Mouse (Mus musculus): ENCODE measurements around the gene Ints13. TPM values are rescaled to one million over a fixed set of nuclear protein-coding genes. Genes with fewer than 3 reads are reported as not detected.

Gene Ints13
- total RNA-seq, 2 experiments from 2014 or later = 37.6 to 41.0 TPM

DNA sequence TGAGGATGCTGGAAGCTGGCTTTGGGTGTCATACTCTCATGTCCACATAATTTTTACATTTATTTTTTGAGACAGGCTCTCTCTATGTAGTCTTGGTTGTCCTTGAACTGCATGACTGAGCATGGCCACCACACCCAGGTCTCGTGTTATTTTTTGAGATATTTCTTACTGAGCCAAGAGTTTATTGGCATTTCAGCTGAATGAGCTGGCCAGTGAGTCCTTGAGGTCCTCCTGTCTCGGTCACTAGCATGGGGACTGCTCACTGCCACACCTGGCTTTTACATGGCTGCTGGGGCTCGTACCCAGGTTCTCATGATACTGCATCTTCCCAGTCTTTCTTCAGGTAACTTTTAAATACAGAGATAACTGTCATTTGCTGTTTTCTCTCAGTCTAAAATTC is 37.2 kb downstream of the Ints13 start:
- no peak for DNase-seq (ENCODE audit: low spot score in 2 of 2)

DNA sequence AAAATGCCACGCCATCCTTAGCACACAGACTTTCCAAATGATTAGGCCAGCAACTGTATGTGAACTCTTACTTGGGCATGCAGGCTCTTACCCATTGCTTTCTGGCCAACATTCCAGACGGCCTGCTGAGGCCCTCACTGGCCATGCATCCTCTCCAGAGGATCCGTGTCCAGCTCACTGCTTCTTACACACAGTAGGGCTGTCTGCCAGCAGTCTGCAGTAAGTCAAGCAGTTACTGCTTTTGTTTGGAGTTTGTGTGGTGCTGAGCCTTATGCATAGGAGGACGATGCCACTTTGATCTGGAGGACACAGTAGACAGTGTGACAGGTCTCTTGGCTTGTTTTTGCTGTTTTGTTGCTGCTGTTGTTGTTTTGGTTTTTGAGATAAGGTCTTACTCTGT is 39.0 kb downstream of the Ints13 start:
- DNase-seq (ENCODE audit: low spot score in 2 of 2) = no peak

DNA sequence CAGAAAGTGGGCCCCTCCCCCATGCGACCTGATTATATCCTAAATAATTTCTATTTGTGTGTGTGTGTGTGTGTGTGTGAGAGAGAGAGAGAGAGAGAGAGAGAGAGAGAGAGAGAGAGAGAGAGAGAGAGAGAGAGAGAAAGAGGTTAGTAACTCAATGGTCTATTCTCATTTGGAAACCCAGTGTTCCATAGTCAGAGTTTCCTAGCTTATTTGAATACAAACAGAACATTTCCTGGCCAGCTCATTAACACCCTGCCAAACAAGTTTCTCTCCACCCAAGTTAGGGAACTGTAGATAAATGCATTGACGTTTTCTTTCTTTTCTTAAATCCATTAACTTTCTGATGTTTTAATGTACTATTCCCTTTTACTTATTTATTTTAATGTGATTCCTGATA is 39.6 kb downstream of the Ints13 start:
- DNase-seq (ENCODE audit: low spot score in 2 of 2) = no peak

DNA sequence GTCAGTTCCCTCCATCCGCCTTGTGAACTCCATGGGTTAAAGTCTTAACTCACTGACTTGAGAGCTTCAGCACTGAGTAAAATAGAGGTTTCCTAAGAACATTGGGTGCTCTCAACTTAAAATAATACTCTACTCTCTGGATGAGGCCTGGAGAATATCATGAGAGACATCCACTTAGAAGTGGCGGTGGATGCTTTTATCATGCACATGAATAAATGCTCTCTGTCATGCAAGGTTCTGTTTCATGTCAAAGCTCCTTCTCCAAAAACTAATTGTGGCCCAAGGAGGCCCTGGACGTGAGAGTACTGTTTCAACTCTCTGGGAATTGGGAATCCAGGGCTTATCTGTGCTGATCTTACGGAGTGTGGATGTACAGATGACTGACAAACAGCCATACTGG is 40.5 kb downstream of the Ints13 start:
- DNase-seq (ENCODE audit: low spot score in 2 of 2) = no peak

DNA sequence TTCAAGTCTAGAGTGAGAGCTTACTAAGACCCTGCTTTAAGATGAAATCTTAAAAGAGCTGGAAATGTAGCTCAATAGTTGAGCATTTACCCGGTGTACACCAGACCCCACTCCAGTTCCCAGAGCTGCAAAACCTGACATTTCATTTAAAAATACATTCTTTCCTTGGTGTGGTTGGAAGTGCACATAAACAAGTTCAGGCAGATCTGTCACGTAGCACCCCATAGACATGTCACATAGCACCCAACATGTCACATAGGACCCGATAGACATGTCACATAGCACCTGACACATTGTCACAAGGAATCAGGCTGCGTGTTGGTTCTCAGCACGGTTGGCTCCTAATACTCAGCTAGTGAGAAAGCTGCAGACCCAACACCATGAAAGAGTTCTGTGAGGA is 42.1 kb downstream of the Ints13 start:
- DNase-seq (ENCODE audit: low spot score in 2 of 2) = no peak

DNA sequence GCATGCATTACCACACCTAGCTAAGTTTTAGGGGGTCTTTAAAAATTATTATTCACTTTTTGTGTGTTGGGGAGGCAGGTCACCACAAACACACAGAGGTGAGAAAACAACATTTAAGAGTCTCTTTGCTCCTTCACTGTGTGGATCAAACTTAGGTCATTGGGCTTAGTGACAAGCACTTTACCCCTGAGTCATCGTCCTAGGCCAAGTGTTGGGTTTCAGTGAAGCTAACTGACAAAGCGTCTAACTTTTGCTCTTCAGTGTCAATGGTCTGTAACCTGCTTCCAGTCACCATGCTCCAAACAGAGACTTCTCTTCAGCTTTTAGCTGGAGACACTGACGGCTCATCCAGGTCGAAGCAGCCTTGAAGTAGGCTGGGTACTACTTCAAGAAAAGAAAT is 44.5 kb downstream of the Ints13 start:
- DNase-seq (ENCODE audit: low spot score in 2 of 2) = no peak

DNA sequence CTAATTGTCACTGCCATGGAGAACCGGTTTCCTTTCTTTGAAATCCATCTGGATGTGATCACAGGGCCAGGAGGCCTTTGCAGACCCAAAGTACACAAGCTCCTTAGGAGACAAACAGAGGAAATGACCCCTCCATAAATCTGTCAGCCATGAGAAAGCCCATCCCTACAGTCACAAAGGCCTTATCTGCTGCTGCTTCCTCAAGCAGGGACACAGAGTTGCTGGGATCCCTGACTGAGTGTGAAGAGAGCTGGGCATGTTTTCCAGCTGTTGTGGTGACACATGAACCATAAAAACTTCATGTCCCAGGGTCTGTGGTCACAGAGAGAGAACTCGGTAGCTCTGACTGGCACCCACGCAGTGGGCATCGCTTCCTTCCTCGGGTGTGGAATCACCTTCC is 46.9 kb downstream of the Ints13 start:
- no peak for DNase-seq (ENCODE audit: low spot score in 2 of 2)

DNA sequence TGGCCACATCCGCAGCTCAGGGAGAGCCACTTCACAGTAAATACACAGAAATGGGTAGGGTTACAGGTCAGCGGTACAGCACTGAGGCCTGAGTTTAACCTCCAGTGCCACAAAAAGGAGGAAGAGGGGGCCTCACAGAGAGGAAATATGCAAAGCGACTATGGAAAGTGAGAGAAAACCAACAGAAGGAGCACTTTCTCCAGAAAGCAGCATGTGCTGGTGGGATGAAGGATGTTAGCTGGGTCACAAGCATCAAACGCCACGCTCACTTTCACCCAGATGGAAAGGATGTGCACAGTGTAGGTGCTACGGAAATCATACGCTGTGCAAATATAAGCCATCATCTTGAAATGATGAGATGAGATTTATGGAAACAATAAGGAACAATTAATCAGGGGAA is 47.3 kb downstream of the Ints13 start:
- DNase-seq (ENCODE audit: low spot score in 2 of 2) = no peak

DNA sequence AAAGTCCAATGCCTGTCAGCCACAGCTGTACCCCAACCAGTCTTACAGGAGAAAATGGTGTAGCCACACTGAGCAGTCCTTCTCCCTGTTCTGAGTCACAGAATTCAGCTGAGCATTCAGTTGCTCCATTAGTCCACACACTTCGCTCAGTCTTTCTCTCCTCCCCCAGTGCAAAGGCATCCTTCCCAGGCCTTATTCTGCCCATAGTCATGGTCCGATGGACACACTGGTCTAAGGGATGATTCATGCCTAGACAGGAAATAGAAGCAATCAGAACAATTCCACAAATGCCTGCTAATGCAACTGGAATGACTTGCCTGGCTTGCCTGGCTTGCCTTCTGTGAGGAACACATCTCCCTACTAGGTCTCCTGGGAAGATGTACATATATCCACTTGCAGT is 50.1 kb downstream of the Ints13 start:
- no peak for DNase-seq (ENCODE audit: low spot score in 2 of 2)

DNA sequence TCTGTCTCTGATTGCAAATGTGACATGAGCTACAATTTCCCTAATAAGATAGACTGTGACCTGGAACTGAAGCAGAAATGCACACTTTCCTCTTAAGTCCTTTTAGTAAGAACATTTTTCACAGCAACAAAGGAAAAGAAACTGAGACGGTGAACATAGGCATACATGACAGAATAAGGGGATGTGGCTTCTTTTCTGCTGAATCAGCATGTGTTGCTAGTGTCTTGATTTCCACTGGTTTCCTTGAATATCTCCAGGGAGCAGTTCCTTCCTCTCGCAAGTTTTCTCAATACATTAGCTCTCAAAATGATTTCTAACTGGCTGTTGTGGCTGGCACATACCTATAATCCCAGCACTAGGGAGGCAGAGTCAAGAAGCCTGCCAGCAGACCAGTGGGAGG is 52.1 kb downstream of the Ints13 start:
- DNase-seq (ENCODE audit: low spot score in 2 of 2) = no peak

DNA sequence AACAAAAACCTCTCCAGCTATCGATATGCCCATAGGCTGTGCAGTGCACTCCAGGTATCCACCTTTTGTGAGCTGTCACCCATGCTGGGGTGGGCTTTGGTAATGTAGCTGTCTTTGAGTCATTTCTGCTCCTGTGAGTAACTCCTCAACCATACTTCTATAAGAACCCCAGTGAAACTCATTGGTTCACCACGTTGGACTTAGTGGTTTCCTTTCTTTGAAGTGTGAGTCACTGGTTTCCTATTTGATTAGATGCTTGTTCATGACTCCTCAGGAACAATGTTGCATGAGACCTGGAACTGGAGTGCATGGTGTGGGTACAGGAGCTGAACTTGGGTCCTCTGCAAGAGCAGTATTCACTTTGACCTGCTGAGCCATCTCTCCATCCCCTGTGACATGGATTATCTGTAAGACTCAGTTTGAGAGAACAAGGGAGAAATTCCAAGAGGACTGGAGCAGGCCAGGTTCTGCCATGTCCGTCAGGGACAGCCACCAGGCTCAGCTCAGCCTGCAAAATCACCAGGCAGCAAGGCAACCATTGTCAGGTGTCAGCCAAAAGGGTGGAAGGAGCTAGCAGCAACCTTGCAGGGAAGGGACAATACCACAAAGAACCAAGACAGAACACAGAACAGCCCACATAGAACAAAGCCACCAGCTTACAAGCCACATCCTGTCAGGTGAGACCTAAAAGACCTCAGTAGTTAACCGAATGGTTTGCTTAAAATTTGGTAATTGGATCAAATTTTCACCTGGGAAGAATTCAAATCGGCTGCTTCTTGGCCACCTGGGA is 56.0 kb downstream of the Ints13 start:
- no peak for DNase-seq (ENCODE audit: low spot score in 2 of 2)

DNA sequence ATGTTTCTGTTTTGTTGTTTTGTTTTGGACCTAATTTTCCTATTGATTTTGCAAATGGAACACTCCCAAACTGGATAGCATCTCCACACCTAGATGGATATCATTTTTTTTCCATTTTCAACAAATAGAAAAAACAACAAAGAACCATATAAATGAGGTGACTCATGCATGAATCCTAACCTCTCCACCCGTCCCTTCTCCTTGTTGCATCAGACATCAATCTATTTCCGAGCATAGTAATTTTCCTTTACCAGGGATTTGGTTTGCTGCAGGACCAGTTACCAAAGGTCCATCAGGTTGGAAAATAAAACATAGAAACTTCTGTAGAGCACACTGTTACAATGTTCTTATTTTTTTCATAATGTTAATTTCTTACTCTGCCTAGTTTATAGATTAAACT is 58.6 kb downstream of the Ints13 start:
- DNase-seq (ENCODE audit: low spot score in 2 of 2) = no peak

DNA sequence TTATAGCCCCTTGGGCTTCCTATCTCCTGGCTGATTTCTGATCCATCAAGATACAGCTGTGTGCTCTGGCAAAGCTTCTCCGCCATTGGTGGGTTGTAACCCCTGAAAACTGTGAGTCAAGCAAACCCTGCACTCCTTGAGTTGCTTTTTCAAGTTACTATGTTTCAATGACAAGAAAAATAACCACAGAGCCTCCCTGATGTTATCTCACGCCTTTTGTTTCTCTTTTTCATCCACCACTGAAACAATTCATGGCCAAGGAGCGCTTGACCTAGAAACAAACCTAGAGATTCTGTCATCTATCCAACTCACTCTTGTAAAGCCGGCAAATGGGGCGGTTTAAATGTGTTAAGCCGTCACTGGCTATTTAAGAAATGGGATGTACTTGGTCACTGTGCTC is 61.7 kb downstream of the Ints13 start:
- no peak for DNase-seq (ENCODE audit: low spot score in 2 of 2)

DNA sequence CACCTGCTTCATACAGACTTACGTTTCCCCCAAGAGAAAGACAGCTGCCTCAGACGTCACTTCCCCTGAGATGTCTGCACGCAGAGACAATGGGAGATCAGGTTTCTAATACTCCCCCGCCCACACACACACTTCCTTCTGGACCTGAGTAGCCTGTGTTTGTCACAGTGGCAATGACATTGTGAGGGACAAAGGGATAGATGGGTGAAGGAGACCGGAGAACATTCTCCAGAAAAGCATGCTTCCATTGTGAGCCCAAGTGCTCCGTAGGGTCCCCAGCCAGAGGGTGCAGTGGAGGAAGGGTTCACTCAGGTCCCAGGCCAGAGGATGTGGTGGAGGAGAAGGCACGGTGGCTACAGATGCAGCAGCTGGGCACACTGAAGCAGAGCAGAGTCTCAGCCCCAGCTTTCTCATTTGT is 63.1 kb downstream of the Ints13 start:
- DNase-seq (ENCODE audit: low spot score in 2 of 2) = no peak

DNA sequence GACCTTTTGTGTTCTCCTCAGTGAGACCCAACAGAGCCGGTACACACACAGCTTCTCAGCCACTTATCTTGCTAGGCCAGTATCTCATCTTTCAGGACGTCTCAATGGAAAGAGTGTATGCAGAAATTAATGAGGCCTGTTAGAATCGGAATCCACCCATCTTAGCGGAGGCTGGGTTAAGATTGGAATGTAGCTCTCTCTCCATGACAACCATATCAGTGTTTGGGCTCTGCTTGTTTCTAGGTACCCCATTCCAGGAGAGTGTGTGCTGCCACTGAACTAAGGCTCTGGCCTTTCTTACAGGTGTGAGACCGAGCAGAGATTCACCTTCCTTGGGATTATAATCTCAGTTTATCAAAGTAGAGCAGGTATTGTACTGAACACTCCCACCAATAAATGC is 63.7 kb downstream of the Ints13 start:
- no peak for DNase-seq (ENCODE audit: low spot score in 2 of 2)

DNA sequence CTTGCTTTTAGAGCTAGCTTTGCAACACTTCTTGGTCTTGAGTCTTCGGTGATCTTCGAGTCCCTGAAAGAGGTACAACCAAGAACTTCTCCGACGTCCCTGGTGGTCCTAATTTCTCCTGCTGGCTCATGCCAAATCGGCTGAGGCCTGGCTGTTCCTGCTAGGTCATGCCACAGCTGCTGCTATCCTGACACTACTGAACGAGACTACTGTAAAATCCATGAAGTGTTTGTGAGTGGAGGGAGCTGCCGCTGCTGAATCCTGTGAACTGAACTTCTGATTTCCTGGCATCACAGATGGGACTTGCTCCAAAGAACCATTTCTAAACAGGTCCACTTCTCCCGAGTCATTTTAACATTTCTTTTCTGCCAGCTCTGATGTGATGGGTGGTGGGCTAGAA is 64.3 kb downstream of the Ints13 start:
- DNase-seq (ENCODE audit: low spot score in 2 of 2) = no peak

DNA sequence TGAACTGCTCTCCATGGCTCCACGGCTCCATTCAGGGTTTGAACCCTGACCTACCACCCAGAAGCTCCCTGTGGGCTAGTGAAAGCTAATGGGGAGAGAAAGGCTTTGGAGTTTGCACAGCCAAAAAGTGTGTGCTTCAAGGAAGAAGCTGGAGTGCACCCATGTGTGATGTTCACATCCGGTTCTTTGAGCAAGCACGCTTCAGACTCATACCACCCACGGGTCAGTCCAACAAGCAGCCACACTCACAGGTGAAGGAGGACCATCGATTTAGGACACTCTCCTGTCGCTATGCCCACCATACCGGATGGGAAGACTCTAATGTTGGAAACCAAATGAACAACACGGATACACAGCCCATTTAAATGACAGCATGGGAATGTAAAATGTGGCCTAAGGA is 66.1 kb downstream of the Ints13 start:
- DNase-seq (ENCODE audit: low spot score in 2 of 2) = no peak

DNA sequence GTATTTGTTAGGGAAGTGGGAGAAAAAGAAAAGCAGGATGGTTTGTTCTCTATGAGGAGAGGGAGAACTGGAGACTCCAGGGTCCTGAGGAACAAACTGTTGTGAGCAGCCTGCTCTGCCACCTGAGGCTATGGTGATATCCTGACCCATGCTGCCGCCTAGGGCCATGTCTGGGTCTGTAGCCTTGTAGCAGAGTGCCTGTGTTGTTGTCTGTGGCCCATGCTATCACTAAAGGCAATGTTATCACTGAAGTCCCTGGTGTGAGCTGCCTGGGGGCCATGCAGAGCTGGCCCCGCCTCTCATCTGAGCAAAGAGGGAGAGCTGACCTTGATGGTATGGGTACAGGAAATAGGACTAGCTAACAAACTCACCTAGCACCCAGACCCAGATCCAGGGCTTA is 67.7 kb downstream of the Ints13 start:
- no peak for DNase-seq (ENCODE audit: low spot score in 2 of 2)

DNA sequence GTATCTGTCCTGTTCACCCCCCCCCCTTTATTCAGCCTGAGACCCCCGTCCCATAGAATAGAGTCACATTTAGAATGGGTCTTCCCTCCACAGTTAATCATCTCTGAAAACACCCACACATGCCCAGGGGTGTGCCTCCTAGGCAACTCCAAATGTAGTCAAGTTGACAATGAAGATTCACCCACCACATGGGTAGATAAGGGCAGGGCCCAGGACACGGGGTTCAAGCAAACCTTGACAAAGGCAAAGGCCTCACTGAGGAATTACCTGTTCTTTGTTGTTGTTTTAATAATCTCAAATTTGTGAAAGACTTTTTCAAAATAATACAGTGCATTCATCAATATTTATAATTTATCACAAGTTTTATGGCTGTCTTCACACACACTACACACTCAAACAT is 73.2 kb downstream of the Ints13 start:
- no peak for DNase-seq (ENCODE audit: low spot score in 2 of 2)

DNA sequence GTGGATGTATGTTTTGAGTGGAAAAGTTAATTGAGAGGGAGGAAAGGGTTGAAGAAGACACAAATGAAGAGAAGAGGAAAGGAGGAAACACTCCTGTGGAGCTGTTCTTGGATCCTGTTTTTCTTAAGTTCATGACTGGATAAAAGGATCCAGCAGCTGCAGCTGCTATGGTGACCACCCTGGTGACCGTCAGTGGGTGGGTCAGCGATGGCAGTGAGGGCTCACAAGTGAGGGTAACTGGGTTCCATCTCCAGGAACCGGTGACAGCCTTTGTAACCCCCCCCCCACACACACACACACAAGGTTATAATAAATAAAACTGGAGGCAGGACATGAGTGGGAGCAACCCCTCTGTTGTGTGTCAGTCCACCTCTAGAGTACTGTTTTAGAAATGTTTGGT is 74.8 kb downstream of the Ints13 start:
- no peak for DNase-seq (ENCODE audit: low spot score in 2 of 2)

DNA sequence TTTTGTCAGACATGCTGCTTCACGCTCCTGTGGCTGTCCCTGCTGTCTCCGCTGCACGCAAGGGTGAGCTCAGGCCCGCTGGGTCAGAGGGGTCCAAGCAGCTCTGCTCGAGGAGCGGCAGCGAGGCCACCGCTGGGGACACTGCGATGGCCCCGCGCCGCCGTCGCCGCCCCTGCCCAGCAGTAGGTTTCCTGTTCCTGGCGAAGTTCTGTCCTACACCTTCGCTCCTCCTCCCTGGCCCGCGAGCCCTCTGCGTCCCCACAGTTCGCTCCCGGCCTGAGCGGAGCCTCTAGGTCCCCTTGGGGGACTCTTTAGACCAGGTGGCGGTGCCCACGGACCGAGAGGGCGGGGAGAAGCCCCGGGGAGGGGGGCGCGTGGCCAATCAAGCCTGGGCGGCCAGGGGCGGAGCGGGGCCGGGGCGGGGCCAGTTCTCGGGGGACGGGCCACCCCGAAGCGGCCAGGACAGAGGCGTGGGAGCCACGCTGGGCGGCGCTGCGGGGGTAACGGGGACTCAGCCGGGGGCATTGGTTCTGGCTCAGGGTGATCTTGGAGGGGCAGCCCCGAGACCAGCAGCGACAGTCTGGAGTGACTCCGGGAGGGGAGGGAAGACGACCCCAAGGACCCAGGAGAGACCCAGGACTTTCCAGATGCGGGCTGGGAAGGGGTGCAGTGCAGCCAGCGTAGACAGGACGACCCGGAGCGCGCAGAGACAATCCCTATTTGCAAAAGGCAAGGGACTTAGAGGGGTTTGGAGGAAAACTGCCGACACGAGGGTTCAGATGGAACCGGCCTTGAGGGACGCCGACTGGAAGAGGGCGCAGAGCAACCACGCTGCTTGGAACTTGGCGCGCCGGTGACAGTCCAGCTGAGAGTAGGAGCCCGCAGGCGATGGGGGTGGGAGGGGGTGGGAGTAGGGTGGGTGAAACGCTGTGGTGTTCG is 75.5 kb downstream of the Ints13 start, which contains the start of gene Itpr2:
Itpr2 (minus strand) TSS at position 358 of the 939 bp plus-strand sequence.
- DNase-seq (ENCODE audit: low spot score in 2 of 2) = peak; percentile 75 to 86

DNA sequence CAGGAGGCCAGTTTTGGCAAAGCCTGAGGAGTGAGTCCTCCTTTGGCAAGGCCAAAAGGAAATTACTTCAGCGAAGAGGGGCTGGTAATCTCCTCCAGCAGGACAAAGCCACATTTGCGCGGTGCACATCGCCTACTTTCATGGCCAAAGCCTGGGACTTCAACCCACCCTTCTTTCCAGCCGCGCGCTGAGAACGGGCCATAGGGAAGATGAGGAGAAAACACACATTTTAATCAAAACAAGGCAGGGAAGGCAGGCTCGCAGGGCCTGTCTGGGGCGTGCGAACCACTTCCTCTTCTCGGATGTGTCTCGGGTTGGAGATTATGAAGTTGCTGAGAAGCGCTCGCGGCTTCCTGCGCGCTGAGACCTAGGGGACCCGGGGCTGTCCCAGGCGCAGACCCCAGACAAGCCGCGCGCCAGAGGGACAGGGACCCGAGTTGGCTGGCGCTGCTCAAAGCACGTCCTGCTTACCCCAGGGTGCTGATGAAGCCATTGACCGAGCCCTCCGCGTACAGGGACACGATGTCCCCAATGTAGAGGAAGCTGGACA is 76.2 kb downstream of the Ints13 start:
- DNase-seq (ENCODE audit: low spot score in 2 of 2) = peak in 1 of 2 experiments; percentile 44
